Comparison of ENCODE assay signal across 25 mouse cellular contexts in genomic region chr4:47079997-47080646, GRCm38 (mm10). TPM values are rescaled to one million over a fixed set of nuclear protein-coding genes. Genes with fewer than 3 reads are reported as not detected.
DNase-seq lines count a peak whose midpoint lies in the region; ATAC-seq and TF ChIP-seq lines count a peak whose summit lies in the region.
"Had no signal": no experiment of that assay in that cellular context is flagged by ENCODE, and none has a peak within 500 bp of the region (broad histone marks: within the 10 kb centered on the region; RNA-seq: fewer than 3 reads in every experiment).

No protein-coding gene starts in this region.

- DNase-seq in layer of hippocampus, adult 2 months (ENCODE audit: low spot score in 2 of 2), result no peak
- DNase-seq in layer of hippocampus, postnatal 36 days, result no peak
- DNase-seq in CH12.LX (ENCODE audit: extremely low read depth), result no peak
- DNase-seq in forebrain, embryonic 11.5 days (ENCODE audit: low spot score), result no peak
- DNase-seq in midbrain, postnatal 0 days (ENCODE audit: low spot score), result no peak
- no peak for DNase-seq in hindbrain, embryonic 10.5 days (ENCODE audit: low spot score)
- DNase-seq: adrenal gland, adult 2 months; cerebellum, adult 9-10 months; gastrocnemius, postnatal 36 days; heart, postnatal 4 days; kidney, postnatal 4 days; lung, adult 18-20 months; retina, postnatal 1 day; right cerebral cortex, postnatal 25 days; thymus, postnatal 25 days had no signal

- TF ChIP-seq CTCF in layer of hippocampus, adult 2 months (conservative IDR thresholded peaks at IDR 0.05), result no peak
- TF ChIP-seq CTCF in CH12.LX (conservative IDR thresholded peaks at IDR 0.05 in 1 of 2, IDR thresholded peaks at IDR 0.05 in 1 of 2; ENCODE audit: low read depth in 2 of 2, low read length in 2 of 2), result no peak
- no peak for TF ChIP-seq CTCF in midbrain, postnatal 0 days (IDR thresholded peaks at IDR 0.05)

- WGBS in forebrain, embryonic 11.5 days, result 91% methylated on average over 17 of the region's 17 CpGs
- WGBS in midbrain, postnatal 0 days, result 91% methylated on average over 17 of the region's 17 CpGs
- WGBS in hindbrain, embryonic 10.5 days, result 90% methylated on average over 17 of the region's 17 CpGs

- H3K9ac ChIP-seq in CH12.LX (ENCODE audit: insufficient read depth, low read depth), result no peak overlapping the region
- H3K9ac ChIP-seq in forebrain, embryonic 11.5 days (ENCODE audit: low read length), result no peak overlapping the region
- H3K9ac ChIP-seq in midbrain, postnatal 0 days (replicated peaks; ENCODE audit: low read length, poor library complexity, severe bottlenecking), result no peak overlapping the region
- H3K9ac ChIP-seq: forebrain, embryonic 12.5 days; kidney, embryonic 15.5 days; neural tube, embryonic 13.5 days had no signal

- no peak for TF ChIP-seq EP300 in CH12.LX (IDR thresholded peaks at IDR 0.05; ENCODE audit: low read length)

- dilution Hi-C loops in CH12.LX (cut with MboI; ENCODE audit: extremely low pct_ligation_motif_present, extremely low pct_unique_long_range_greater_than_20kb, low sequenced_read_pairs), result no loop called here

- in situ Hi-C loops in CH12.LX (cut with MboI; ENCODE audit: low pct_ligation_motif_present, low pct_unique_long_range_greater_than_20kb, low sequenced_read_pairs), result no loop called here

- H3K36me3 ChIP-seq in CH12.LX (replicated peaks in 1 of 2; ENCODE audit: control insufficient read depth in 1 of 2, insufficient read depth in 1 of 2, low read length in 1 of 2), result no peaks in the 10 kb centered on the region
- H3K36me3 ChIP-seq in forebrain, embryonic 11.5 days (ENCODE audit: control insufficient read depth, insufficient read depth, low read length), result no peaks in the 10 kb centered on the region
- H3K36me3 ChIP-seq in midbrain, postnatal 0 days (ENCODE audit: insufficient read depth, low read length), result no peaks in the 10 kb centered on the region
- no peaks in the 10 kb centered on the region for H3K36me3 ChIP-seq in hindbrain, embryonic 10.5 days
- H3K36me3 ChIP-seq: embryonic facial prominence, embryonic 10.5 days; forebrain, embryonic 12.5 days; G1E; kidney, embryonic 15.5 days; midbrain, embryonic 10.5 days; neural tube, embryonic 13.5 days had no signal

- 0 out of 2 replicates have a peak overlapping the region, but pooled peaks have one; percentile 3 for H3K4me2 ChIP-seq in CH12.LX (ENCODE audit: insufficient read depth, low read depth, poor library complexity, severe bottlenecking)
- H3K4me2 ChIP-seq in forebrain, embryonic 11.5 days (ENCODE audit: low read depth, low read length, severe bottlenecking), result no peak overlapping the region
- no peak overlapping the region for H3K4me2 ChIP-seq in midbrain, postnatal 0 days (ENCODE audit: low read depth, low read length, poor library complexity, severe bottlenecking)
- H3K4me2 ChIP-seq: forebrain, embryonic 12.5 days; kidney, embryonic 15.5 days; neural tube, embryonic 13.5 days had no signal

- H3K4me3 ChIP-seq in layer of hippocampus, adult 2 months, result no peak overlapping the region
- no peak overlapping the region for H3K4me3 ChIP-seq in CH12.LX (replicated peaks in 1 of 3; ENCODE audit: low read depth in 2 of 3, low read length in 2 of 3, poor library complexity in 1 of 3)
- no peak overlapping the region for H3K4me3 ChIP-seq in forebrain, embryonic 11.5 days (ENCODE audit: low read depth, low read length)
- H3K4me3 ChIP-seq in midbrain, postnatal 0 days (ENCODE audit: low read depth, low read length), result no peak overlapping the region
- H3K4me3 ChIP-seq in hindbrain, embryonic 10.5 days, result no peak overlapping the region
- H3K4me3 ChIP-seq: embryonic facial prominence, embryonic 10.5 days; forebrain, embryonic 12.5 days; kidney, embryonic 15.5 days; midbrain, embryonic 10.5 days; neural tube, embryonic 13.5 days had no signal

- H3K27ac ChIP-seq in layer of hippocampus, adult 2 months, result peak overlapping the region; percentile 39; the same call in 1 of the 2 replicates
- no peak overlapping the region for H3K27ac ChIP-seq in CH12.LX (ENCODE audit: insufficient read depth, low read depth)
- H3K27ac ChIP-seq in forebrain, embryonic 11.5 days (ENCODE audit: low read depth, low read length), result no peak overlapping the region
- no peak overlapping the region for H3K27ac ChIP-seq in midbrain, postnatal 0 days (ENCODE audit: low read depth, low read length)
- no peak overlapping the region for H3K27ac ChIP-seq in hindbrain, embryonic 10.5 days
- H3K27ac ChIP-seq: embryonic facial prominence, embryonic 10.5 days; forebrain, embryonic 12.5 days; kidney, embryonic 15.5 days; midbrain, embryonic 10.5 days; neural tube, embryonic 13.5 days had no signal

- H3K4me1 ChIP-seq in CH12.LX (ENCODE audit: control insufficient read depth in 1 of 2, insufficient read depth in 2 of 2), result peaks cover 3 to 6% of the 10 kb centered on the region in 2 experiments; a peak in 2 of 4 replicates
- H3K4me1 ChIP-seq in forebrain, embryonic 11.5 days (replicated peaks; ENCODE audit: control insufficient read depth, insufficient read depth, low read length), result no peaks in the 10 kb centered on the region
- no peaks in the 10 kb centered on the region for H3K4me1 ChIP-seq in midbrain, postnatal 0 days (ENCODE audit: insufficient read depth, low read length)
- no peaks in the 10 kb centered on the region for H3K4me1 ChIP-seq in hindbrain, embryonic 10.5 days (replicated peaks)
- H3K4me1 ChIP-seq: embryonic facial prominence, embryonic 10.5 days; forebrain, embryonic 12.5 days; kidney, embryonic 15.5 days; neural tube, embryonic 13.5 days had no signal

- H3K79me2 ChIP-seq in CH12.LX (replicated peaks; ENCODE audit: control insufficient read depth, extremely low read depth, insufficient read depth, poor library complexity, severe bottlenecking), result no peaks in the 10 kb centered on the region

- H3K27me3 ChIP-seq in CH12.LX (replicated peaks), result peaks cover 5% of the 10 kb centered on the region
- no peaks in the 10 kb centered on the region for H3K27me3 ChIP-seq in forebrain, embryonic 11.5 days (ENCODE audit: control insufficient read depth, insufficient read depth, low read length)
- H3K27me3 ChIP-seq in midbrain, postnatal 0 days (ENCODE audit: insufficient read depth, low read length), result no peaks in the 10 kb centered on the region
- H3K27me3 ChIP-seq in hindbrain, embryonic 10.5 days (ENCODE audit: insufficient read depth, poor library complexity, severe bottlenecking), result no peaks in the 10 kb centered on the region
- H3K27me3 ChIP-seq: forebrain, embryonic 12.5 days; kidney, embryonic 15.5 days; neural tube, embryonic 13.5 days; Patski had no signal

- ATAC-seq in common myeloid progenitor, adult 5-6 weeks (replicated peaks; ENCODE audit: low read depth, poor library complexity, severe bottlenecking), result peak; percentile 92
- ATAC-seq in megakaryocyte progenitor cell, adult 5-6 weeks (replicated peaks; ENCODE audit: poor library complexity), result peak; percentile 76
- no peak for ATAC-seq in forebrain, embryonic 11.5 days (replicated peaks; ENCODE audit: low FRiP score)
- no peak for ATAC-seq in midbrain, postnatal 0 days (ENCODE audit: low FRiP score)
- ATAC-seq: intestine, postnatal 0 days; Patski had no signal

- no peaks in the 10 kb centered on the region for H3K9me3 ChIP-seq in CH12.LX (replicated peaks; ENCODE audit: low read length)
- no peaks in the 10 kb centered on the region for H3K9me3 ChIP-seq in forebrain, embryonic 11.5 days (ENCODE audit: control insufficient read depth, low read length)
- H3K9me3 ChIP-seq in midbrain, postnatal 0 days (ENCODE audit: low read length), result no peaks in the 10 kb centered on the region
- H3K9me3 ChIP-seq in hindbrain, embryonic 10.5 days, result no peaks in the 10 kb centered on the region
- H3K9me3 ChIP-seq: embryonic facial prominence, embryonic 10.5 days; forebrain, embryonic 12.5 days; kidney, embryonic 15.5 days; midbrain, embryonic 10.5 days; neural tube, embryonic 13.5 days had no signal

- TF ChIP-seq RAD21 in CH12.LX (IDR thresholded peaks at IDR 0.05; ENCODE audit: low read depth, low read length), result no peak

- no peak for TF ChIP-seq POLR2A in CH12.LX (IDR thresholded peaks at IDR 0.05; ENCODE audit: low read depth, low read length)

TF ChIP-seq in CH12.LX, 34 proteins besides CTCF, POLR2A, EP300 and RAD21:
- TF ChIP-seq RCOR1 (conservative IDR thresholded peaks at IDR 0.05; ENCODE audit: low read depth, low read length) (no peak), ELF1 (IDR thresholded peaks at IDR 0.05; ENCODE audit: low read depth, low read length) (peak; percentile 20; the same call in 1 of the 2 replicates)

RNA-seq across cellular contexts. Expression of gene Galnt12, which starts 11.6 kb away (rescaled TPM):
- under 1 TPM; 0.69 to 0.97 TPM for total RNA-seq in layer of hippocampus, adult 2 months (2021)
- 1 to 10 TPM; 1.2 TPM for total RNA-seq in layer of hippocampus, postnatal 36 days (2021)
- total RNA-seq in CH12.LX (2012; rRNA removed) (15.8 and 17.7 TPM in 2 replicates), CH12.LX (2014; rRNA removed) (14.7 and 16.1 TPM in 2 replicates)
- polyA plus RNA-seq in CH12.LX (2012; ENCODE audit: insufficient read length, low read depth), result 16.4 and 18.6 TPM in 2 replicates
- 1.9 and 3.0 TPM in 2 replicates for total RNA-seq in common myeloid progenitor, adult 5-6 weeks (2017)
- 0.64 and 1.0 TPM in 2 replicates for total RNA-seq in megakaryocyte progenitor cell, adult 5-6 weeks (2015)
- total RNA-seq in megakaryocyte progenitor cell, adult 5-6 weeks (2017), result 1.7 and 1.9 TPM in 2 replicates
- 12.1 and 12.4 TPM in 2 replicates for polyA plus RNA-seq in forebrain, embryonic 11.5 days (2014; fragmentation: Nextera tagmentation; extraction: Ambion mirVana)
- 0.82 and 2.0 TPM in 2 replicates for total RNA-seq in midbrain, postnatal 0 days (2014; rRNA removed)
- polyA plus RNA-seq in midbrain, postnatal 0 days (2015; fragmentation: Nextera tagmentation; extraction: Ambion mirVana), result 1.1 and 1.6 TPM in 2 replicates
- 2.5 and 3.6 TPM in 2 replicates for polyA plus RNA-seq in hindbrain, embryonic 10.5 days (2016; fragmentation: Nextera tagmentation; extraction: Ambion mirVana)
- total RNA-seq: G1E; gastrocnemius, postnatal 36 days had no signal
- polyA plus RNA-seq: G1E had no signal

RNA-seq across cellular contexts. Expression of gene Anks6, which starts 22.9 kb away (rescaled TPM):
- total RNA-seq in layer of hippocampus, adult 2 months (2021), result 10 to 100 TPM; 21.7 to 25.9 TPM
- total RNA-seq in layer of hippocampus, postnatal 36 days (2021), result 10 to 100 TPM; 22.3 to 26.1 TPM
- total RNA-seq in CH12.LX (2012; rRNA removed) (not detected in 2 replicates), CH12.LX (2014; rRNA removed) (not detected in 2 replicates)
- polyA plus RNA-seq in CH12.LX (2012; ENCODE audit: insufficient read length, low read depth), result not detected in 2 replicates
- total RNA-seq in common myeloid progenitor, adult 5-6 weeks (2017), result 1.5 and 2.1 TPM in 2 replicates
- total RNA-seq in megakaryocyte progenitor cell, adult 5-6 weeks (2015), result 0.02 and 0.05 TPM in 2 replicates
- not detected in 2 replicates for total RNA-seq in megakaryocyte progenitor cell, adult 5-6 weeks (2017)
- polyA plus RNA-seq in forebrain, embryonic 11.5 days (2014; fragmentation: Nextera tagmentation; extraction: Ambion mirVana), result 4.3 and 4.4 TPM in 2 replicates
- total RNA-seq in midbrain, postnatal 0 days (2014; rRNA removed), result 10.1 and 17.9 TPM in 2 replicates
- 3.0 and 3.3 TPM in 2 replicates for polyA plus RNA-seq in midbrain, postnatal 0 days (2015; fragmentation: Nextera tagmentation; extraction: Ambion mirVana)
- 3.8 and 4.1 TPM in 2 replicates for polyA plus RNA-seq in hindbrain, embryonic 10.5 days (2016; fragmentation: Nextera tagmentation; extraction: Ambion mirVana)
- polyA plus RNA-seq: G1E had no signal

Comparison
In these comparisons a context has a peak if more than half of its experiments do, and no peak if none do; other contexts are left out.
1. ATAC-seq: peak in common myeloid progenitor, adult 5-6 weeks (single experiment) and megakaryocyte progenitor cell, adult 5-6 weeks (single experiment); none in forebrain, embryonic 11.5 days (single experiment) and midbrain, postnatal 0 days (single experiment).